Mouse (Mus musculus) hindbrain, embryonic 14.5 days (tissue): Measurements from ENCODE around the gene Pcgf2. TPM values are rescaled to one million over a fixed set of nuclear protein-coding genes. Genes with fewer than 3 reads are reported as not detected.

ENCODE experiments used
- ATAC-seq: fragments of 200-750 bp; cut with Nextera tagmentation; 2 replicates; pipeline ENCODE4 v1.8.0; 2017; ENCODE audit warnings: moderate number of reproducible peaks, mild to moderate bottlenecking, moderate TSS enrichment, moderate library complexity; ENCODE audit not compliant: low FRiP score
- DNase-seq: peaks from one replicate; pipeline ENCODE4 v3.0.0-alpha.2; 2015; ENCODE audit warnings: low spot score
- H3K27ac ChIP-seq: fragments of 300-500 bp; sonication (generic); 2 replicates; pipeline ENCODE4 v1.5.1; 2014; ENCODE audit warnings: mild to moderate bottlenecking, moderate library complexity
- H3K27me3 ChIP-seq: fragments of 300-500 bp; sonication (generic); 2 replicates; pipeline ENCODE4 v1.6.1; 2014; ENCODE audit warnings: mild to moderate bottlenecking, low read length, mixed read lengths; ENCODE audit not compliant: control insufficient read depth, insufficient read depth
- H3K36me3 ChIP-seq: fragments of 300-500 bp; sonication (generic); replicated peaks from 2 replicates; pipeline ENCODE4 v1.6.1; 2014; ENCODE audit not compliant: control insufficient read depth, insufficient read depth
- H3K4me1 ChIP-seq: fragments of 300-500 bp; sonication (generic); replicated peaks from 2 replicates; pipeline ENCODE4 v1.6.1; 2014; ENCODE audit warnings: antibody characterized with exemption, low read length, mixed read lengths; ENCODE audit not compliant: control insufficient read depth, insufficient read depth
- H3K4me2 ChIP-seq: fragments of 300-500 bp; sonication (generic); replicated peaks from 2 replicates; pipeline ENCODE4 v1.6.1; 2014; ENCODE audit warnings: mild to moderate bottlenecking, moderate library complexity
- H3K4me3 ChIP-seq: fragments of 300-500 bp; sonication (generic); replicated peaks from 2 replicates; pipeline ENCODE4 v1.5.1; 2014; ENCODE audit warnings: mild to moderate bottlenecking, low read length
- H3K9ac ChIP-seq: fragments of 300-500 bp; sonication (generic); 2 replicates; pipeline ENCODE4 v1.6.1; 2014
- H3K9me3 ChIP-seq: fragments of 300-500 bp; sonication (generic); 2 replicates; pipeline ENCODE4 v1.6.1; 2016; ENCODE audit warnings: low read length; ENCODE audit not compliant: control insufficient read depth
- WGBS: fragments of 180-500 bp; shearing (Covaris S2); extraction: QIAGEN DNeasy Blood & Tissue Kit; methylation state at CpG from one replicate; pipeline ENCODE4 v1.1.7; 2014; 5-methylcytosine and 5-hydroxymethylcytosine counted together
- polyA plus RNA-seq: library from polyadenylated mRNA; unstranded; fragments of >200 nt; fragmentation: Nextera tagmentation; extraction: Ambion mirVana; gene quantifications from 2 replicates; pipeline ENCODE4 v1.2.1, GENCODE M21; 2014

Pcgf2 gene
- polyA plus RNA-seq, 1 experiment from 2014 or later = 23.4 TPM

DNA sequence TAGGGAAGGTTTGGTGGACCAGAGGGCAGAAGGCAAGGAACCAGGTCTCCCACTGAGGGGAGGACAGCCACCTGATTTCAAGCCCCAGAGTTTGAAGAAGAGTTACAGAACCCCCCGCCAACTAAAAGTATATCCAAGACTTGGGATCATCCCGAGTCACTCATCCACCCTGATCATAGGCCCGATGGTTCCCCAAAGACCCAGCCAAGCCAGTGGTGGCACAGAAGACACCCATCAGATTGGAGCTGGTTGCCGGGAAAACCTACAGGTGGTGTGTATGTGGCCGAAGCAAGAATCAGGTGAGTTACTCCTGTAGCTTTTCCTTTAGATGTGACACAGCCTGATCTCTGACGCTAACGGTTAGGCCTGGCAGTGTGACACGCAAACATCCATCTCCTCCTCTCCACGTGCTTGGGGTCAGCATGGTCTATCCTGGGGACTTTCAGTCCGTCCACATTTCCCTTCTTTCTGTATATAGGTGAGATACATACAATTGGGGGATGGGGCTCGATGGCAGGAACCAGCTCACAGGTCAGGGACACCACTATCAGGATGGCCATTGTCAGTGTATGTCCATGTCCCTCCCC is 13.9 kb downstream of the Pcgf2 start:
- Histone ChIP-seq H3K9me3 (no peaks in the 10 kb centered on the region), H3K36me3 (peaks cover 66% of the 10 kb centered on the region), H3K27ac (no peak overlapping the region), H3K4me2 (peak overlapping the region; percentile 55), H3K27me3 (no peaks in the 10 kb centered on the region), H3K9ac (peak overlapping the region; percentile 39; the same call in 1 of the 2 replicates), H3K4me3 (peak overlapping the region; percentile 28), H3K4me1 (peaks cover 13% of the 10 kb centered on the region)
- ATAC-seq (no peak), DNase-seq (no peak)
- WGBS = 72% methylated on average over 11 of the region's 11 CpGs

GRCm38 (mm10) chr11:97685613-97686321 is 14.5 kb downstream of the Pcgf2 start, which contains the start of gene Cisd3:
Gene Cisd3 (plus strand): TSS chr11:97685826.
- no peaks in the 10 kb centered on the region for H3K27me3 ChIP-seq
- under 1% methylated on average over 40 of the region's 43 CpGs for WGBS
- peak within 1 kb of the TSS; percentile 39 for H3K9ac ChIP-seq
- H3K36me3 ChIP-seq = peaks cover 64% of the 10 kb centered on the region
- DNase-seq (peak; percentile 65), ATAC-seq (peak; percentile 76)
- peaks cover 13% of the 10 kb centered on the region for H3K4me1 ChIP-seq
- no peaks in the 10 kb centered on the region for H3K9me3 ChIP-seq
- H3K27ac ChIP-seq = 0 out of 2 replicates have a peak within 1 kb of the TSS, but pooled peaks have one; percentile 21
- peak within 1 kb of the TSS; percentile 55 for H3K4me2 ChIP-seq
- H3K4me3 ChIP-seq = peak within 1 kb of the TSS; percentile 28

DNA sequence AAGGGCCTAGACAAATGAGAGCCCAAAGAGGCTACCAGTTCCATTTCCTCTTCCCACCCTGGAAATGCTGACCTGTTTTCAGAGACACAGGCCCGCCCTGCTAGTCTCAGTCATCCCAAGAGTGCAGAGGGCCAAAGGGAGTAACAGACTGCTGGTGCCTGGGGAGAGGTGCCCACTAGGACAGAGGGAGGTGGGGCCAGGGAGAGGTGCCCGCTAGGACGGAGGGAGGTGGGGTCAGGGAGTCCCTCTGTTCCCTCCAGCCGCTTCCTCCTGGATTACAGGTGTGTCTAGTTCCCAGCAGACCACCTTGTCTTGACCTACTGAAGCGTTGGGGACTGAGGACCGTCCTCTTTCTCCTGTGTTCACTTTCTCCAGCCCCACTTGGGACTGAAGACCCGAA is 15.5 kb downstream of the Pcgf2 start:
- Histone ChIP-seq H3K4me2 (peak overlapping the region; percentile 55; the same call in 1 of the 2 replicates), H3K36me3 (peaks cover 64% of the 10 kb centered on the region)
- DNase-seq = no peak

DNA sequence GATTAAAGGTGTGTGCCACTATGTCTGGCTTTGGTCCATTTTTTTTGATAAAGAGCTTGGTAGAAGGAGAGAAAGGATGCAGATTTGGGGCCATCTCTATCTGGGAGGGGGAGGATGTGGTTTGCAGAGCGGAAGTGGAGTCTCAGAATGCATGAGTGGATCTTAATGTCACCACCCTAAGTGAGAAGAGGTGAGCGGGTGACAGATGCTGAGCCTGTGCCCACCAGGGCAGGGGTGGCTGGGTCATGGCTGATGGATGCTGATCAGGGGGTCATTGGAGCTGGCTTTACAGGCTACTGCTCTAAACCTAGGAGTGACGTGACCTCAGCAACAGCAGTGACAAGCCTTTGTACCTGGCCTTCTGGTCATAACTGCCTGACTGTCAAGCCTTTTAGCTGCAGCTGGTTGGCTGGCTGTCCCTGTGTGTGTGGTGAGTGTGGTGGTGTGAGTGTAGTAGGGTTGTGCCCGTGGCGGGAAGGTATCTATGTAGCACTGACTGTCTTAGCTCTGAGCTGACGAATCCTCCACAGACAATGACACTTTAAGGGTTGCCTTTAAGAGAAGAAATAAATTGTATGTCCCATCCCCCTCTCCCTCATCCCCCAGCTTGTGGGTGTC is 16.1 kb downstream of the Pcgf2 start:
- DNase-seq (no peak), ATAC-seq (no peak)
- Histone ChIP-seq H3K4me1 (peaks cover 13% of the 10 kb centered on the region), H3K9ac (no peak overlapping the region), H3K4me2 (no peak overlapping the region), H3K27ac (no peak overlapping the region), H3K36me3 (peaks cover 64% of the 10 kb centered on the region), H3K27me3 (no peaks in the 10 kb centered on the region), H3K4me3 (no peak overlapping the region), H3K9me3 (no peaks in the 10 kb centered on the region)
- WGBS = 86% methylated on average over 6 of the region's 6 CpGs

More for the DNA sequence above, 15.5 kb downstream of the Pcgf2 start:
- H3K9ac ChIP-seq = peak overlapping the region; percentile 39; the same call in 1 of the 2 replicates
- H3K27me3 ChIP-seq = no peaks in the 10 kb centered on the region
- H3K4me1 ChIP-seq = peaks cover 13% of the 10 kb centered on the region
- H3K27ac ChIP-seq = no peak overlapping the region
- ATAC-seq = no peak
- WGBS = 33% methylated on average over 7 of the region's 7 CpGs
- H3K4me3 ChIP-seq = no peak overlapping the region
- H3K9me3 ChIP-seq = no peaks in the 10 kb centered on the region

- H3K9ac ChIP-seq = no peak overlapping the region
- H3K4me3 ChIP-seq = no peak overlapping the region
- H3K27ac ChIP-seq = no peak overlapping the region
- no peaks in the 10 kb centered on the region for H3K27me3 ChIP-seq
- WGBS = 76% methylated on average over 6 of the region's 6 CpGs
- H3K36me3 ChIP-seq = peaks cover 64% of the 10 kb centered on the region
- H3K9me3 ChIP-seq = no peaks in the 10 kb centered on the region
- peaks cover 13% of the 10 kb centered on the region for H3K4me1 ChIP-seq
- H3K4me2 ChIP-seq = no peak overlapping the region
- DNase-seq = no peak
- no peak for ATAC-seq
Observed at GRCm38 (mm10) chr11:97682504-97683055, 17.7 kb downstream of the Pcgf2 start.

- H3K9ac ChIP-seq = no peak overlapping the region
- 64% methylated on average over 12 of the region's 12 CpGs for WGBS
- peaks cover 83% of the 10 kb centered on the region for H3K36me3 ChIP-seq
- H3K27ac ChIP-seq = peak overlapping the region; percentile 11; the same call in 1 of the 2 replicates
- peaks cover 11% of the 10 kb centered on the region; the same call in 1 of the 2 replicates for H3K4me1 ChIP-seq
- no peaks in the 10 kb centered on the region for H3K9me3 ChIP-seq
- DNase-seq (no peak), ATAC-seq (no peak)
- H3K27me3 ChIP-seq = no peaks in the 10 kb centered on the region
- no peak overlapping the region for H3K4me2 ChIP-seq
- H3K4me3 ChIP-seq = no peak overlapping the region
Observed at GRCm38 (mm10) chr11:97680430-97680829, 19.9 kb downstream of the Pcgf2 start.

GRCm38 (mm10) chr11:97678301-97678700 is 22.0 kb downstream of the Pcgf2 start:
- DNase-seq (no peak), ATAC-seq (no peak)
- Histone ChIP-seq H3K4me1 (0 out of 2 replicates have a peak, but pooled peaks cover 3% of the 10 kb centered on the region), H3K36me3 (peaks cover 97% of the 10 kb centered on the region), H3K4me3 (no peak overlapping the region), H3K27ac (no peak overlapping the region), H3K9me3 (no peaks in the 10 kb centered on the region), H3K4me2 (no peak overlapping the region), H3K9ac (no peak overlapping the region), H3K27me3 (no peaks in the 10 kb centered on the region)
- whole genome bisulfite sequencing = 76% methylated on average over 15 of the region's 15 CpGs

DNA sequence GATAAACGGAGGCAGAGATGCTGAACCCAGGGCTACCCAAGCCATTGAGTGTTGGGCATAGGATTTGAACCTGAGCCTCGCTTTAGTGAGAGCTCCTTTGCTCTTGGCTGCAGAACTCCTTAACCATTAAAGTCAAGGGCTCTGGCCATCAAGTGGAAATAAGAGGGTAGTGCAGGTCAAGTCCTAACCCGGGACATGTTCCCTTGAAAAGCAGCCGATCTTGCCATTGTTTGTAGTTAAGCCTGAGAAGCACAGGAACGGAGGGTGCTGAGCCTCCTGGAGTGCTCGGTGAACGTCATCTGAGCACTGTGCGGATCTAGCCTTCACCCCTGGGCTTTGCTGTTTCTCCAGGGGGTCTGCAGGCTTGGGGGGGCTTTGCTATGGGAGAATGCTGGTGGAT is 22.5 kb downstream of the Pcgf2 start:
- Histone ChIP-seq H3K4me1 (0 out of 2 replicates have a peak, but pooled peaks cover 3% of the 10 kb centered on the region), H3K27ac (no peak overlapping the region), H3K9ac (no peak overlapping the region), H3K27me3 (no peaks in the 10 kb centered on the region), H3K4me3 (no peak overlapping the region), H3K4me2 (no peak overlapping the region), H3K36me3 (peaks cover 99% of the 10 kb centered on the region), H3K9me3 (no peaks in the 10 kb centered on the region)
- 46% methylated on average over 8 of the region's 8 CpGs for WGBS
- DNase-seq = no peak
- no peak for ATAC-seq

GRCm38 (mm10) chr11:97677381-97677780 is 22.9 kb downstream of the Pcgf2 start:
- 0 out of 2 replicates have a peak, but pooled peaks cover 3% of the 10 kb centered on the region for H3K4me1 ChIP-seq
- WGBS = 44% methylated on average over 15 of the region's 15 CpGs
- no peak for ATAC-seq
- H3K9ac ChIP-seq = no peak overlapping the region
- DNase-seq = no peak
- H3K27ac ChIP-seq = no peak overlapping the region
- H3K4me3 ChIP-seq = no peak overlapping the region
- peaks cover 99% of the 10 kb centered on the region for H3K36me3 ChIP-seq
- no peak overlapping the region for H3K4me2 ChIP-seq
- no peaks in the 10 kb centered on the region for H3K9me3 ChIP-seq
- no peaks in the 10 kb centered on the region for H3K27me3 ChIP-seq
